Mouse (Mus musculus): ENCODE data around the gene Kcnj8.

Kcnj8 gene

DNA sequence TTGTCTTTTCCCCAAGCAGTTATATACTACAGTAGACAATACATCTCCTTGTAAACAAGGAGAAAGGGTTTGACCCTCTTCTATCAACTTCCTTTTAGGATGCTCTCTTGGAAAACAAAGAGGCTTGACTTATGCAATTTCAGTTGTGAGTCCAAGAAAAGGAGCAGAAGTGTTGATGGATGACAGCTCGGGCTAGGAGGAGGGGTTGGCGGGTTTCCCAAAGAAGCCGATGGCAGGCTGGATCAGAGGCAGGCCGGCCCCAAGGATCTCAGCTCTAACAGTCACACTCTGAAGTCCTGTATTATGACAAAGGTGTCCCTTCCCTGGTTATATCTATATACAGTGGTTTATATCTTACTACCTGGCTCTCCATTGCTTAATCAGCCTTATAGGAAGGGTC, 19.9 kb downstream of the Kcnj8 start:
- in situ Hi-C loops (cut with MboI; ENCODE audit: unreplicated experiment in 2 of 2), result no loop called here

DNA sequence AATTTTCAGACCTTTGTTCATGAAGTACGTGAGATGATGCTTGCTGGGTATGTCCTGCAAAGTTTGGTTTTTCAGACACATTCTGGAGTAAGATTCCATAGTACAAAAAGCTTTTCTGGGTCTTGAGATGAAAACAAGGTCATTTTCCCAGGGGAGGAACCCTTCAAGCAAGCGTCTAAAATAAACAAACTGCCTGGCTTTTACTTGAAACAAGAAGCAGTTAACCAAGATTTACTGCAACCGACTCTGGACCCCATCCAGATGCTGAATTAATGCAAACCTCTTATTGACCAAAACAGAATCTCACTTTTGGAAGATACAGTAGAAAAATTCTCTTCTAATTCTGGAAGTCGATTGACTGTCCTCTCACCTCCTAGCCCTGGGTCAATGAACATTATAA, 20.5 kb downstream of the Kcnj8 start:
- in situ Hi-C loops (cut with MboI; ENCODE audit: unreplicated experiment in 2 of 2), result no loop called here

DNA sequence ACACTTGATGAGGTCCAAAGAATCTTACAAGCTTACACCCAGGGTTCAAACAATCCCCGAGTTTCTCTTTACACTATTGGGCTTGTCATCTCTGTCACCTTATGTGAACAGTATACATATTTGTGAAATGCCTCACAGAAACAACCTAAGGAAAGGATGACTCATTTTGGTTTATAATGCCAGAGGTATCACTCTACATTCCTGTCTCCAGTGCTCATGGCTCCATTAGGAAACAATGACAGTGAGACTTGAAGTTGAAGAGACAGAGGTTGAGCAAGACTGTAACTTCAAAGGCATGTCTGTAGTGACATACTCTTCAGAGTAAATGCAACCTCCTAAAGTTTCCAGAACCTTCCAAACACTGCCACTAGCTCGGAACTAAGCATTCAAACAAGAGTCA, 23.0 kb downstream of the Kcnj8 start:
- in situ Hi-C loops (cut with MboI; ENCODE audit: unreplicated experiment in 2 of 2), result no loop called here

DNA sequence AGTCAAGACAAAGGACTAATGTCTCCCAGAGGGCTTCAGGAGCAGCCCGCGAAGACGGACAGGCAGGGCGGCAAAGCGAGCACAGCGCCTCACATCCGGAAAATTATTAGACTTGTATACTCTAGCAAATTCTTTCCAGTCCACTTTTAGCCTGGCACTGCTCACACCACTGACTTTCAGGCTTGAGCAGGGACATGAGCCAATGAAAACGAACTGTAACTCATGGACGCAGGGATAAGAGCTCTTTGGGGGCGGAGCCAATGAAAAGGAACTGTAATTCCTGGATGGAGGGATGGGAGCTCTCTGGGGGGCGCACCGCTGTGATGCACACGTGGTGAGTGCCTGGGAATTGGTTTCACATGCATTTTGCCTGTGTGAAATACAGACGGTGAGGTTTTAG, 26.3 kb downstream of the Kcnj8 start:
- in situ Hi-C loops (cut with MboI; ENCODE audit: unreplicated experiment in 2 of 2), result no loop called here

DNA sequence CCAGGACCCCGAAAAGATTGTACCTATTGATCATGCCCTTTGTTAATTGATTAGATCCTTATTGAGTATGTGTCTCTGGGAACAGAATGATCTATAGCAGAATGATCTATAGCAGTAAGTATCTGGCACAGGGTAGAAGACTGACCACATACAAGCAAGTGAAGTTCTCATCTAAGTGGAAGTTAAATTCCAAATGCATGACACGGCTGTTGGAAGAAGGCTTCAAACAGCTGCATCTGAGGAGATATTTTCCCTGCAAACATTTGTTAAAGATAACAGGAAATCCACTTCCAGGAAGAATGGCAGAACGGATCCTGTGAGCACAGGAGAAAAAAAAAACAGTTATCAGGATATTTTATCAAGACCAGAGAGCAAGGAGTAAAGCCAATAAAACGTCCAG, 27.8 kb downstream of the Kcnj8 start:
- in situ Hi-C loops (cut with MboI; ENCODE audit: unreplicated experiment in 2 of 2), result no loop called here

DNA sequence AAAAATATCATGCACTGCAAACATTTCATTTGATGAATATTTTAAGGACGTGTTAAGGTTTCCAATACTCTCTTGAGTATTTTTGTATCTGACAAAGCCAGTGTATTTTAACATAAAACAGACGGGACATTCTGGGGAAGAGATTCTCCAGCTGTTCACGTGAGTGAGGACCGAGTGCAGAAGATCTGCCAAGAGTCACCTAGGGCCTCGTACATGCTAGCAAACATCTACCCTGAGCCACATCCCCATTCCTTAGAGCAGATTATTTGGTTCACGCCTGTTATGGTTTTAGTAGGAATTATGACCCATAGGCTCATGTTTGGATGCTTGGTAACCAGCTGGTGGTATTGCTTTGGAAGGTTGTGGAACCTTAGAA, 28.6 kb downstream of the Kcnj8 start:
- in situ Hi-C loops (cut with MboI; ENCODE audit: unreplicated experiment in 2 of 2), result no loop called here

DNA sequence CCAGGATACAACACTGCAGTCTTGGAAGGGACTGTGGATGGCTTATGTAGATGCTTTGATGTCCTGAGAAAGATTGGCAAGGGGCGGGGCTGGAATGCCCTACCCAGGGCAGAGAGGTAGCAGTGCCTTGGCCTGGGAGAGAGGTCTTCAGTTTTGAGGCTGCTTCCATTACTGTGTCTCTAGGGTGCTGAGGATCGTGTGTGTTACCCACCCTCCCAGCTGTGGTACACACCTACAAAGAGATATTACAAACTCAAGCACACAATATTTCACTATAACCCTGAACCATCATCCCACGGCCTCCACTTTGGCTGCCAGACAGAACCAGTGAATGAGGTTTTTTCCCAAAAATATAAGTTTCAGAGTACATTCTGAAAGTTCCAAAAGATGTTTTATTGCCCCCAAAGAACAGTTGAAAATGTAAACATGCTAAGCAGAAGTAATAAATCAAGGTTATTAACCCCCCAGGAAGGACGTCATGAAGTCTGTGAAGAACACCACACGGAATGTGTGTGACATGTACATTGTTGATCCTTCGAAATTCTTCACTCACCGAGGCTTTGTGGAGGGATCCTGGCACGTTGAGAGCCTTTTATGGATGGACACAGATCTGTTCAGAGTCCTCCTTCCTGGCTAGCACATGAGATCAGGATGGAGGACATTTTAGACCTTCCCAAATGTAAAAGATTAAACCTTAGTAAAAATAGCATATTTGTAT, 29.2 kb downstream of the Kcnj8 start:
- in situ Hi-C loops (cut with MboI; ENCODE audit: unreplicated experiment in 2 of 2), result no loop called here

DNA sequence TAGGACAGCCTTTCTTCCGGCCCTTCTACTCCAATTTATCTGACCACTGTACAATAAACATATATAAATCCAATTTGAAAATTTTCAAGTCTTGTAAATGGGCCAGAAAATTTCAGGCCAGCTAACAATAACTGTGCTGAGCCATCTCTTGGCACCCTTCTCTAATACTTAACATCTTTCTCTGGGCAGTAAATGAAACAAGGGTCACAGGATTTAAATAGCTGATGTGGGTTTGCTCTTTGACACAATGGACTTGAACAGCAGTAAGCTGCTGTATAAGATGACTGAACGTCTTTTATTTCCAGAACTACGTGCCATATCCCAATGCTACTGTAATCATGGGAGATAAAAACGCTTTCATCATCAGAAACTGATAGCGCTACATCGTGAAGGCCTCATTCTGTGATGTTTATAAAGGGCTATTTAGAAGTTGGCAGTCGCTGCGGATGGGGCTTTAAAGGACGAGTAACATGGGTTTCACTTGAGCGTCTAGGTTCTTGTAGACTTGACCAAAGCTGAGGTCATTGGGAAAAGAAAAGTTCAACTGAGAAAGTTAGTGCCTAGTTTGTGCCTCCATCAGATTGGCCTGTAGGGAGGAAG, 30.8 kb downstream of the Kcnj8 start:
- in situ Hi-C loops (cut with MboI; ENCODE audit: unreplicated experiment in 2 of 2), result no loop called here

DNA sequence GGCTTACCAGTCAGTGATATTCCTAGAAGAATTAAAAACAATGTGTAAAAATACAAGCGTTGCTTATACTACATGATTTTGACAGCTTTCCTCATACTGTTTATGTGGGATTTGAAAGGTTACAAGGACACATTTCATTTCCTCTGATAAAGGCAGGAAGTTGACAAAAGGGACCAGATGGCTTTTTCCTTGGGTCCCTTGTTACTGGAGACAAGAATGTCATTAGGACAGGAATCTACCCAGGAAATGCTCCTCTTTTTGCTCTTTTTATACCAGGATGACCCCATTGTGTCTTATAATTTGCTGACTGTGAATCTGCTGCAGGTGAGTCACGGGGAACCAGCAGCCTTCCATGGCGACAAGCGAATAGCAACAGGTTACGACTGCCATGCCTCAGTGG, 31.3 kb downstream of the Kcnj8 start:
- in situ Hi-C loops (cut with MboI; ENCODE audit: unreplicated experiment in 2 of 2), result no loop called here

DNA sequence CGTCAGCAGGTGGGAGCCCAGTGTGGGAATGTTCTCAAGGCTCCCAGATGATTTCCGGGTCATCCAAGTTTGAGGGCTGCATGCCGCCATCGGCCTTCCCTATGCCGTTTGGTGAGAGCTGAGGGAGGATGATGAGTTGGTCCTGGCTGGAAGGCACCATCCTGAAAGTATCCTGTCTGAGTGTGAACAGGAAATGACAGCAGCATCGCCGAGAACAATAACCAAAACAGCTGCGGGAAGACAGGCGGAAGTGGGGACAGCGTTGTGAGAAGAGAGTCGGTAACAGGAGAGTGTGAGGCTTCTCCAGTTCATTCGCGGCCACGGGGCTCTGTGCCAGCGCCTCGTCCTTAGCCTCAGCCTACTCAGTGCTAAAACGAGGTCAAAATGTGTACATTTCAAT, 32.9 kb downstream of the Kcnj8 start:
- in situ Hi-C loops (cut with MboI; ENCODE audit: unreplicated experiment in 2 of 2), result no loop called here

DNA sequence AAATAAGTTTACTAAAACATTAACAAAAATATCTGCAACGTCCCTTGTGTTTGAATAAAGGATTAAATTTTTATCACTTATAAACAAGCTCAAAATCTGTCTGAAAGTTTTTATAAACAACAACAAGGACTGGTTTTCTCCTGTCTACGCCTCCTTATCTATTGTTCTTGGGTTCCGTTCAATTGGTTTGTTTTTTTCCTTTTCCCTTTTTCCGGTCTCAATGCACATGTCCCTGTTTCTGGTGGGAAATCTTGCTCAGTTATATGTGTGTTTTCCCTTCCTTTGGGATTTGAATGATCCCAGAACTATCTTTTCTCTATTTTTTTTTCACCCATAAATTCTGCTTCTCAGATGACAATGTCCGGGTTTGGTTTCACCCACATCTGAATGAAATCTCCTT, 38.0 kb downstream of the Kcnj8 start:
- in situ Hi-C loops (cut with MboI; ENCODE audit: unreplicated experiment in 2 of 2), result no loop called here

DNA sequence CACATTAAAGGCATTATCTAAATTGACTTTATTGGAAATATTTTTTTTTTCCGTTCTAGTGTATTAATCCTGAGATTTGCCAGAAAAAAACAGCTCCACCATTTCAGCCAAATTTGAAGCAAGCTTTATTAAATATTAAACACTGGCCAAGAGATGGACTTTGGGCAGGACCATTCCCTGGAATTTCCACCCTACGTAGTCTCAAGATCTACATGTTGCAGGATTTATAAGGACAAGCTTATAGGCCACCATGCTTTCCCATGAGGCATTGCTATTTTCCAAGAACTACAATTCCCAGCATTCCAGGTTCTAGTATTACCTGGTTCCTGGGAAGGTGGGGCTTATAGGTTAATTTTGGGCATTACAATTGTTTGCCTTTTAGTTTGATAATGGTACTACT, 38.7 kb downstream of the Kcnj8 start:
- in situ Hi-C loops (cut with MboI; ENCODE audit: unreplicated experiment in 2 of 2), result no loop called here

DNA sequence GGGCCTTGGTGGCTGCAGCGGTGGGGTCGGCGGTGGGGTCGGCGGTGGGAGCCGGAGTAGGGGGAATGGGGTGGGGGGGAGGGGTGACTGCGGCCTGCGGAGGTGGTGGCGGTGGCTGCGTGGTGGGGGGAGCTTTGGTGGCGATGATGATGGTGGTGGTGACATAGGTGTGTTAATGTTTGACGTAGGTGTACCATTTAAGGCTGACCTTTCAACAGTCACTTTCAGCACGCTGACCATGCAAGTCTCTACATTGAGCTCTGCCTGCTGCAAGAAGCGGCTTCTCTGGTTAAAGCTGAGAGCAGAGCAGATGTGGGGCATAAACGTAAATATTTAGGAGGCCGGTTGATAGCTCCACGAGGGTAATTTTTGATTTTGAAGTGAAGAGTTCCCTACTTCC, 39.3 kb downstream of the Kcnj8 start:
- in situ Hi-C loops (cut with MboI; ENCODE audit: unreplicated experiment in 2 of 2), result no loop called here

DNA sequence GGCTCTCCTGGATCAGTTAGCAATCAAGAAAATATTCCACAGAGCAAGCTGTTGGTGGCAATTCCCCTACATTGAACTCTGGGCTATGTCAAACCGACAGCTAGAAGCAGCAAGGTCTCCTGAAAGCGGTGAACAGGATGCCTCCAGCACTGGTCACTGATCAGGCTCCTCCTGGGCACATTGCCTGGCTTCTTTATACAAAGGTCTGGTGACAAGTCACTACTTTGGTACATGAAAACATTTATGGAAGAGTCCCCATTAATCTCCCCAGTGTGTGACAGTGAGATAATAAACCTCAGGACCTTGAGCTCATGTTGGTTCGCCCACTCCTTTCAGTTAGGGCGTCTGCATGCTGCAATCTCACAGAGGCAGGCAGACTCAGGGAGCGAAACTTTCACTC, 41.0 kb downstream of the Kcnj8 start:
- in situ Hi-C loops (cut with MboI; ENCODE audit: unreplicated experiment in 2 of 2), result no loop called here

DNA sequence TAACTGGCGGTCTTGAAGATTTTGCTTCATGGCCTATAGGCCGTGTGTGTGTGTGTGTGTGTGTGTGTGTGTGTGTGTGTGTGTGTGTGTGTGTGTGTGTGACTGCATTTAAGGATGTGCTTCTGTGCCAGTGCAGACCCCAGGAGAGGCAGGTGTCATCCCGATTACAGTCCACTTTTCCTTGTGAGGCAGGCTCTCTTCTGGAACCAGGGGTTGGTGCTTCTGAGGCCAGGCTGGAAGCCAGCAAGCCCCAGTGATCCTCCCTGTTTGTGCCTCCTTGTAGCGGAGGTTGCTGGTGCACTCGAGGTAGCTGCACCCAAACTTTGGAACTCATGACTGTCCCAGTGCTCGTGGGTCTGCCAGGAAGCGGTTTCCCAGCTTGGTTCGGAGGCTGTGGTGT, 41.7 kb downstream of the Kcnj8 start:
- in situ Hi-C loops (cut with MboI; ENCODE audit: unreplicated experiment in 2 of 2), result loop anchor here in 1 of 2 experiments (5.0 kb wide), 2 partner anchors 208 to 253 kb away; no protein-coding TSS in a partner anchor

DNA sequence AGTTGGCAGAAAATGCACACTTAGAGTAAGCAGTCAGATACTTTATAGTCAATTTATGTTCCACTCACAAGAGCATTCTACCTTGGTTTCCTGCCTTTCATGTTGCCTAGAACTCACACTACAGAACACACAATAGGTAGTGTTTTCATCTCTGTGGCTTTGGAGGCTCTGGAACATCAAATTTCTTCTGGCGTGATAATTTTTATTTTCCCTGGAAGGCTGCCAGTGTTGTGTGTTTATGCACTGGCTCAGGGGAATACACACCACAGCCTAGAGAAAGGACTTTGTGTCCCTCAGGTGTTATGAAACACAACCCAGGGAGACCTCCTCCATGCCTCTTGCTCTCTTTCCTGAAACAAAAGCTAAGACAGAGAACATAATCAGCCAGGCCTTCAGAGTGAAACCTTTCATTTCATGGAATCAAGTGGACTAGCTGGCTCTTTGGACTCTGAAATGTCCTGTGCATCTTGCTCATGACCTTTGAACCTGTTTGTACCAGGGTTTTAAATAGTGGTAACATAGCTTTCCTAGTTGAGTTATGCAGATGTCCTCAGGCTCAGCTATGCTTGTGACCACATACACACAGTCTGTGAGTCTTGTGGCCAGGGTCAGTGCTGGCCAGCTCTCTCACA, 43.4 kb downstream of the Kcnj8 start:
- in situ Hi-C loops (cut with MboI; ENCODE audit: unreplicated experiment in 2 of 2), result loop anchor here in 1 of 2 experiments (5.0 kb wide), 2 partner anchors 209 to 254 kb away; no protein-coding TSS in a partner anchor

DNA sequence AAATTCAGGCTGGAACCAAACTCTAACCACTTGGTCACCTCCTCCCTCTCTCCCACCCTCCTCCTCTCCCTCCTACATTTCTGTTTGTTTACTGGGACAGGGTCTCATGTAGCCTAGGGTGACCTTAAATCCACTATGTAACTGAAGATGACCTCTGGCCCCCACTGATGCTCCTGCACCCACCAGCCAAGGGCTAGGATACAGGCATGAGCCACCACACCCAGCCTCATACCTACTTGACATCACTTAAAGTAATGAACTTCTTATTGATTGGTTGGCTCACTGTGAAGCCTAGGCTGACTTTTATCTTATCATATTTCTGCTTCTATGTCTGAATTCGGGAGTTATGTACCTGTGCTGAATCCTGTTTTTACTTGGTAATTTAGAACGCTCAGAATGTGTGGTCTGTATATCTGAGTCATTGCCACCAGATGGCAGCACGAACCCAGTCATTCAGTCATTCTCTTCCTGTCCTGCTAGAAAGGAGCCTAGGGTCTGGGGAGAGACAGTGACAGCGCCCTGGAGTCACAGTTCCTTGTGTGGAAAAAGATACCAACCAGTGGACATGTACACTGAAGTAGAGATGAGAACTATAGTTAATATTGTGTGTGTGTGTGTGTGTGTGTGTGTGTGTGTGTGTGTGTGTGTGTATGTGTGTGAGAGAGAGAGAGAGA, 46.6 kb downstream of the Kcnj8 start:
- in situ Hi-C loops (cut with MboI; ENCODE audit: unreplicated experiment in 2 of 2), result loop anchor here (5.0 to 25.0 kb wide), 4 partner anchors 213 to 1807 kb away; no protein-coding TSS in a partner anchor

DNA sequence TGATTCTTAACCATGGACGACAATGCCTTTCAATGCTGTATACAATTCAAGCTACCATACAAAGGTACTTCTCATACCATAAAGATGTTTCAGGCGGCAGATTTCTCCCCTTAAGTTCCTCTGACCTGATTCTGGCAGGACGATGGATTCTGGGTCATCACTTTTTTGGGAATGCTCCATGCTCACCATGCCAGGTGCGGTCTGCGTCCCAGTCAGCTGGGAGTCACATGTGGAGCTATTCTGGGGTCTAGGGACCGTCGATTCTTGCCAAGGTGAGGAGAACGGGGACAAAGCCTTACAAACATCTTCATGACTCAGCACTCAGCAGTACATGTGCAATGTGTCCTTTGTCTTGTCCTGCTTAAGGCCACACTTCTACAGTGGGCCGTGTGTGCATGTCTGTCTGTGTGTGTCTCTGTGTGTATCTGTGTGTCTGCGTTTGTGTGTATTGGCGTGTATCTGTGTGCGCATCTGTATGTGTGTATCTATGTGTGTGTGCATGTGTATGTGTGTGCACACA, 49.8 kb downstream of the Kcnj8 start:
- in situ Hi-C loops (cut with MboI; ENCODE audit: unreplicated experiment in 2 of 2), result loop anchor here (5.0 to 25.0 kb wide), 3 partner anchors 216 to 1804 kb away; no protein-coding TSS in a partner anchor

DNA sequence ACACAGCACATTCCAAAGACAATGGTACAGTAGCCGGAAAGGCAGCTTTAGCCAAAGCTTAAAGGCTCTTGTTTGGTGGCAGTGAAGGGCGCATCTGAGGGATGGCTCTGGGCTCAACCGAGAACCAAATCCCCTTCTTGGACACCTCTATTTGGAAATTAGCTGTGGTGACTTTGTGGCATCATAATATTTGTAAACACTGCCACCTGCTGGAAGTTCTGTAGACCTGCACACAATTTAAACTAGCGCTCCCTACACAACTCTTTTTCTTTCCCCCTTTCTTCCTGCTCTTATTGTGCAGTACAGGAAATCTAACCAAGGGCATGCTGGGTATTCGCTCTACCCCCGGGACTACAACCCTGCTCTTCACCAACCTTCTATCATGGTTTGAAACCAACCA, 52.3 kb downstream of the Kcnj8 start:
- in situ Hi-C loops (cut with MboI; ENCODE audit: unreplicated experiment in 2 of 2), result loop anchor here (5.0 to 25.0 kb wide), 2 partner anchors 1032 to 1802 kb away; no protein-coding TSS in a partner anchor

DNA sequence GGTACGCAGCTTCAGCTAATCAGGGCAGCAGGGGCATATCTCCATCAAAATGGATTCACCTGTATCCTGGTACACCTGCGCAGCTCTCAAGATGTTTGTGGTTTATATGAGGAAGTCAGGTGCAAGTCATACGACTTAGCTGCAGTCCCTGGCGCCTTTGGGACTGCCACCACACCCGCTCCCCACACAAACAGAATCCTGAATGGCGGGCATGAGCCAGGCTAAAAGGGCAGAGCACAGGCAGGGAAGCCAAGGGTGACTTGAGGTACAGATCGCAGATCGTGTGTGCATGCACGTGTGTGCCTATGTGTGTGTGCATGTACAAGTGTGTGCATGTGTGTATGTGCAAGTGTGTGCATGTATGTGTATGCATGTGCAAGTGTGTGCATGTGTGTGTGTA, 56.0 kb downstream of the Kcnj8 start:
- in situ Hi-C loops (cut with MboI; ENCODE audit: unreplicated experiment in 2 of 2), result loop anchor here (5.0 to 25.0 kb wide), 2 partner anchors 1028 to 1798 kb away; no protein-coding TSS in a partner anchor

DNA sequence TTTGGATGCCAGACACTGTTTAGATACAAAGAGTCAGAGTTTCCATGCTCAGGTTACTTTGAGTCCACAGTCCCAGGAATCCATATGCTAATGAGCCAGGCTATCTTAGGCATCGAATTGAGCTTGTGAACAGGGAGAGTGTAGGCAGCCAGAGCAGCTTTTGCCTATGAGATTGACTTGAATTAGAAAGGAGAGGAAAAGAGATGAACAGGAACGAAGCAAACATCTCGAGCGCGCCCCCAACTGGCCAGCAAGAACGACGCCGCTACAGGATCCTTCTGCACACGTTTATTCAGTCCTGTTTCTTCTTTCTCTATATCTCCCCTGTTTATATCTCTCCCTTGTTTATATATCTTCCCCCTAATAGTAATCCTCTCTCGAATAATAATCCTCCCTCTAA, 56.5 kb downstream of the Kcnj8 start:
- in situ Hi-C loops (cut with MboI; ENCODE audit: unreplicated experiment in 2 of 2), result loop anchor here (5.0 to 25.0 kb wide), 2 partner anchors 1028 to 1798 kb away; no protein-coding TSS in a partner anchor
